Mouse (Mus musculus) CH12.LX (cell line): ENCODE data around the gene Gm39566. TPM values are rescaled to one million over a fixed set of nuclear protein-coding genes. Genes with fewer than 3 reads are reported as not detected.
A peak's percentile ranks its signal among the peaks of the same experiment; 100 is the strongest.

Experiments used
- DNase-seq: peaks from one replicate; pipeline ENCODE4 v3.0.0-alpha.2; 2013; ENCODE audit errors: extremely low read depth
- H3K27ac ChIP-seq: 2 replicates; pipeline ENCODE4 v1.5.1; 2012; ENCODE audit warnings: low read depth, mild to moderate bottlenecking, control low read depth, moderate library complexity; ENCODE audit not compliant: insufficient read depth
- H3K27me3 ChIP-seq: replicated peaks from 2 replicates; pipeline ENCODE3; 2012; ENCODE audit warnings: inconsistent platforms
- H3K36me3 ChIP-seq, 2 experiments: replicated peaks in 1 of 2; 2 replicates each; pipeline versions ENCODE3 to v1.6.1; 2012; ENCODE audit warnings: inconsistent platforms in 1 of 2, low read length in 1 of 2, mild to moderate bottlenecking in 1 of 2, mixed read lengths in 1 of 2, moderate library complexity in 1 of 2; ENCODE audit not compliant: control insufficient read depth in 1 of 2, insufficient read depth in 1 of 2
- H3K4me1 ChIP-seq, 2 experiments: 2 replicates each; pipeline ENCODE4 v1.6.1; 2012; ENCODE audit warnings: inconsistent platforms in 1 of 2, moderate library complexity in 1 of 2; ENCODE audit not compliant: insufficient read depth in 2 of 2, control insufficient read depth in 1 of 2
- H3K4me2 ChIP-seq: 2 replicates; pipeline ENCODE4 v1.6.1; 2012; ENCODE audit warnings: low read depth, mild to moderate bottlenecking, control low read depth; ENCODE audit not compliant: poor library complexity, insufficient read depth, severe bottlenecking
- H3K4me3 ChIP-seq, 3 experiments: fragments of 150-350 bp in 1 of 3; sonication (generic) in 1 of 3; replicated peaks in 1 of 3; 2 replicates each; pipeline versions ENCODE3 to v1.5.1; 2011 to 2012; ENCODE audit warnings: low read depth in 2 of 3, low read length in 2 of 3, mild to moderate bottlenecking in 2 of 3, moderate library complexity in 2 of 3, control low read depth in 1 of 3, improper control_type of control experiment in 1 of 3, inconsistent platforms in 1 of 3, mixed read lengths in 1 of 3; ENCODE audit not compliant: poor library complexity in 1 of 3
- H3K79me2 ChIP-seq: replicated peaks from 2 replicates; pipeline ENCODE4 v1.6.1; 2012; ENCODE audit warnings: mild to moderate bottlenecking, moderate library complexity; ENCODE audit not compliant: control insufficient read depth, poor library complexity, insufficient read depth, severe bottlenecking; ENCODE audit errors: extremely low read depth
- H3K9ac ChIP-seq: 2 replicates; pipeline ENCODE4 v1.6.1; 2012; ENCODE audit warnings: low read depth, mild to moderate bottlenecking, control low read depth, moderate library complexity; ENCODE audit not compliant: insufficient read depth
- H3K9me3 ChIP-seq: replicated peaks from 2 replicates; pipeline ENCODE3; 2012; ENCODE audit warnings: low read length, inconsistent platforms, mixed read lengths
- BHLHE40 ChIP-seq: IDR thresholded peaks from 2 replicates; pipeline ENCODE4 v1.6.1; 2011; ENCODE audit warnings: mild to moderate bottlenecking, low read depth, low read length, improper control_type of control experiment
- CHD1 ChIP-seq: IDR thresholded peaks from 2 replicates; pipeline ENCODE4 v1.6.1; 2012; ENCODE audit warnings: low read depth, low read length, improper control_type of control experiment, inconsistent platforms
- CHD2 ChIP-seq: IDR thresholded peaks from 2 replicates; pipeline ENCODE4 v1.6.1; 2011; ENCODE audit warnings: low read length, improper control_type of control experiment
- CTCF ChIP-seq, 2 experiments: IDR thresholded peaks in 1 of 2; conservative IDR thresholded peaks in 1 of 2; 2 replicates each; pipeline ENCODE4 v1.5.1; 2011 to 2012; ENCODE audit warnings: low read depth in 2 of 2, low read length in 2 of 2, improper control_type of control experiment in 1 of 2, inconsistent platforms in 1 of 2, mild to moderate bottlenecking in 1 of 2, moderate library complexity in 1 of 2
- E2F4 ChIP-seq: IDR thresholded peaks from 2 replicates; pipeline ENCODE4 v1.6.1; 2011; ENCODE audit warnings: low read depth, low read length, improper control_type of control experiment; ENCODE audit not compliant: insufficient replicate concordance
- ELF1 ChIP-seq: IDR thresholded peaks from 2 replicates; pipeline ENCODE4 v1.6.1; 2014; ENCODE audit warnings: low read depth, mild to moderate bottlenecking, inconsistent platforms, low read length, improper control_type of control experiment
- EP300 ChIP-seq: IDR thresholded peaks from 2 replicates; pipeline ENCODE4 v1.6.1; 2011; ENCODE audit warnings: low read length, improper control_type of control experiment
- ETS1 ChIP-seq: conservative IDR thresholded peaks from 2 replicates; pipeline ENCODE4 v1.6.1; 2012; ENCODE audit warnings: low read depth, mild to moderate bottlenecking, inconsistent platforms, low read length, improper control_type of control experiment, moderate library complexity
- GABPA ChIP-seq: IDR thresholded peaks from 2 replicates; pipeline ENCODE4 v1.6.1; 2012; ENCODE audit warnings: low read depth, low read length, improper control_type of control experiment, inconsistent platforms; ENCODE audit not compliant: insufficient replicate concordance
- HCFC1 ChIP-seq: IDR thresholded peaks from 2 replicates; pipeline ENCODE4 v1.6.1; 2012; ENCODE audit warnings: low read depth, mild to moderate bottlenecking, inconsistent platforms, low read length, improper control_type of control experiment
- IRF4 ChIP-seq: IDR thresholded peaks from 2 replicates; pipeline ENCODE4 v1.6.1; 2014; ENCODE audit warnings: low read depth, mild to moderate bottlenecking, inconsistent platforms, low read length, improper control_type of control experiment
- JUN ChIP-seq: IDR thresholded peaks from 2 replicates; pipeline ENCODE4 v1.6.1; 2011; ENCODE audit warnings: low read depth, mild to moderate bottlenecking, low read length, improper control_type of control experiment, moderate library complexity; ENCODE audit not compliant: insufficient read depth
- JUND ChIP-seq: conservative IDR thresholded peaks from 2 replicates; pipeline ENCODE4 v1.6.1; 2011; ENCODE audit warnings: low read depth, low read length, improper control_type of control experiment
- KAT2A ChIP-seq: IDR thresholded peaks from 2 replicates; pipeline ENCODE4 v1.6.1; 2012; ENCODE audit warnings: low read length, improper control_type of control experiment, inconsistent platforms; ENCODE audit not compliant: insufficient replicate concordance
- MAFK ChIP-seq: IDR thresholded peaks from 2 replicates; pipeline ENCODE4 v1.6.1; 2011; ENCODE audit warnings: low read length, improper control_type of control experiment; ENCODE audit not compliant: insufficient replicate concordance
- MAX ChIP-seq: IDR thresholded peaks from 2 replicates; pipeline ENCODE4 v1.6.1; 2011; ENCODE audit warnings: low read length, improper control_type of control experiment
- MAZ ChIP-seq: IDR thresholded peaks from 2 replicates; pipeline ENCODE4 v1.6.1; 2012; ENCODE audit warnings: low read depth, mild to moderate bottlenecking, inconsistent platforms, low read length, improper control_type of control experiment, moderate library complexity
- MEF2A ChIP-seq: IDR thresholded peaks from 2 replicates; pipeline ENCODE4 v1.6.1; 2014; ENCODE audit warnings: low read depth, mild to moderate bottlenecking, inconsistent platforms, low read length, improper control_type of control experiment, borderline replicate concordance
- MXI1 ChIP-seq: IDR thresholded peaks from 2 replicates; pipeline ENCODE4 v1.6.1; 2011; ENCODE audit warnings: mild to moderate bottlenecking, low read depth, low read length, improper control_type of control experiment
- MYC ChIP-seq: IDR thresholded peaks from 2 replicates; pipeline ENCODE4 v1.6.1; 2011; ENCODE audit warnings: low read depth, mild to moderate bottlenecking, improper control_type of control experiment, low read length
- NELFE ChIP-seq: IDR thresholded peaks from 2 replicates; pipeline ENCODE4 v1.6.1; 2011; ENCODE audit warnings: low read depth, low read length, improper control_type of control experiment
- NRF1 ChIP-seq: IDR thresholded peaks from 2 replicates; pipeline ENCODE4 v1.6.1; 2014; ENCODE audit warnings: low read depth, mild to moderate bottlenecking, inconsistent platforms, low read length, improper control_type of control experiment, moderate library complexity
- PAX5 ChIP-seq: IDR thresholded peaks from 2 replicates; pipeline ENCODE4 v1.6.1; 2012; ENCODE audit warnings: low read length, inconsistent platforms, mixed read lengths
- POLR2A ChIP-seq: IDR thresholded peaks from 2 replicates; pipeline ENCODE4 v1.6.1; 2011; ENCODE audit warnings: low read depth, mild to moderate bottlenecking, improper control_type of control experiment, low read length
- POLR2AphosphoS2 ChIP-seq: IDR thresholded peaks from 2 replicates; pipeline ENCODE4 v1.6.1; 2011; ENCODE audit warnings: low read depth, low read length, improper control_type of control experiment
- RAD21 ChIP-seq: IDR thresholded peaks from 2 replicates; pipeline ENCODE4 v1.6.1; 2011; ENCODE audit warnings: low read depth, mild to moderate bottlenecking, low read length, improper control_type of control experiment, moderate library complexity
- RCOR1 ChIP-seq: conservative IDR thresholded peaks from 2 replicates; pipeline ENCODE4 v1.6.1; 2012; ENCODE audit warnings: low read depth, mild to moderate bottlenecking, inconsistent platforms, low read length, improper control_type of control experiment
- SIN3A ChIP-seq: IDR thresholded peaks from 2 replicates; pipeline ENCODE4 v1.6.1; 2012; ENCODE audit warnings: low read length, improper control_type of control experiment, inconsistent platforms
- SMC3 ChIP-seq: IDR thresholded peaks from 2 replicates; pipeline ENCODE4 v1.6.1; 2011; ENCODE audit warnings: low read depth, low read length, improper control_type of control experiment
- TBP ChIP-seq: conservative IDR thresholded peaks from 2 replicates; pipeline ENCODE4 v1.6.1; 2011; ENCODE audit warnings: low read depth, low read length, improper control_type of control experiment
- TCF12 ChIP-seq: IDR thresholded peaks from 2 replicates; pipeline ENCODE4 v1.6.1; 2014; ENCODE audit warnings: low read depth, mild to moderate bottlenecking, inconsistent platforms, low read length, improper control_type of control experiment
- USF1 ChIP-seq: IDR thresholded peaks from 2 replicates; pipeline ENCODE4 v1.6.1; 2014; ENCODE audit warnings: low read depth, mild to moderate bottlenecking, inconsistent platforms, low read length, improper control_type of control experiment
- USF2 ChIP-seq: conservative IDR thresholded peaks from 2 replicates; pipeline ENCODE4 v1.6.1; 2011; ENCODE audit warnings: low read depth, low read length, improper control_type of control experiment
- ZC3H11A ChIP-seq: IDR thresholded peaks from 2 replicates; pipeline ENCODE4 v1.6.1; 2012; ENCODE audit warnings: low read depth, mild to moderate bottlenecking, inconsistent platforms, low read length, improper control_type of control experiment
- ZKSCAN1 ChIP-seq: IDR thresholded peaks from 2 replicates; pipeline ENCODE4 v1.6.1; 2012; ENCODE audit warnings: low read depth, inconsistent platforms, low read length, improper control_type of control experiment, borderline replicate concordance
- ZMIZ1 ChIP-seq: IDR thresholded peaks from 2 replicates; pipeline ENCODE4 v1.6.1; 2012; ENCODE audit warnings: low read depth, mild to moderate bottlenecking, inconsistent platforms, low read length, improper control_type of control experiment
- ZNF384 ChIP-seq: IDR thresholded peaks from 2 replicates; pipeline ENCODE4 v1.6.1; 2012; ENCODE audit warnings: low read depth, low read length, improper control_type of control experiment, inconsistent platforms
- dilution Hi-C: fragments of 300-500 bp; cut with MboI; formaldehyde crosslinking; loops from 2 replicates; pipeline ENCODE4 v1.14.3; 2020; ENCODE audit warnings: low sequenced_read_pairs; ENCODE audit not compliant: extremely low pct_unique_long_range_greater_than_20kb, extremely low pct_ligation_motif_present
- in situ Hi-C: fragments of 300-500 bp; cut with MboI; formaldehyde crosslinking; loops from 3 replicates; pipeline ENCODE4 v1.14.3; 2019; ENCODE audit warnings: low sequenced_read_pairs, low pct_ligation_motif_present, low pct_unique_long_range_greater_than_20kb, mixed read lengths
- polyA plus RNA-seq: library from polyadenylated mRNA; unstranded; fragments of >175 nt; gene quantifications from 2 replicates; pipeline ENCODE4 v1.2.1, GENCODE M21; 2012; ENCODE audit warnings: low read depth; ENCODE audit not compliant: insufficient read length
- total RNA-seq, 2 experiments: library from RNA; depleted of rRNA; stranded (reverse); fragments of 300-350 nt in 1 of 2; fragments of >200 nt in 1 of 2; gene quantifications; 2 replicates each; pipeline ENCODE4 v1.2.3; 2012 to 2014

The Gm39566 gene
- total and polyA plus RNA-seq, 3 experiments: not detected

- H3K27ac ChIP-seq: no peak overlapping the region
- in situ Hi-C loops: loop anchor here (5.0 kb wide), 1 partner anchor 73 kb away; the partner anchor contains the start of gene Tmem95
- peak; percentile 49 for TF ChIP-seq ELF1
- TF ChIP-seq MEF2A: peak; percentile 80; the same call in 1 of the 2 replicates
- TF ChIP-seq JUN: no peak
- no peak; the same call in 1 of the 2 replicates for TF ChIP-seq CHD1
- TF ChIP-seq E2F4: no peak
- no peak for TF ChIP-seq ZNF384
- no peak for TF ChIP-seq USF1
- TF ChIP-seq SIN3A: peak; percentile 60
- no peak for TF ChIP-seq ETS1
- no peak for TF ChIP-seq TBP
- TF ChIP-seq RAD21: peak; percentile 87
- TF ChIP-seq NELFE: peak; percentile 53; the same call in 1 of the 2 replicates
- peak; percentile 20; the same call in 1 of the 2 replicates for TF ChIP-seq MAFK
- no peak for TF ChIP-seq KAT2A
- peak; percentile 89 for TF ChIP-seq MAX
- TF ChIP-seq PAX5: no peak
- TF ChIP-seq BHLHE40: peak; percentile 53; the same call in 1 of the 2 replicates
- peak; percentile 43 for TF ChIP-seq HCFC1
- TF ChIP-seq CTCF (conservative IDR thresholded peaks at IDR 0.05 in 1 of 2, IDR thresholded peaks at IDR 0.05 in 1 of 2; ENCODE audit: low read depth in 2 of 2, low read length in 2 of 2): peak in 1 of 2 experiments; percentile 98; a peak in 2 of 4 replicates
- TF ChIP-seq POLR2A: peak; percentile 57
- peak; percentile 84; the same call in 1 of the 2 replicates for TF ChIP-seq MYC
- no peak; the same call in none of the 2 replicates for TF ChIP-seq IRF4
- TF ChIP-seq ZC3H11A: peak; percentile 49
- no peak for TF ChIP-seq POLR2AphosphoS2
- no peak for TF ChIP-seq EP300
- no peak for TF ChIP-seq ZKSCAN1
- no peak; the same call in 1 of the 2 replicates for TF ChIP-seq MAZ
- TF ChIP-seq RCOR1: 0 out of 2 replicates have a peak, but pooled peaks have one; percentile 29
- no peak for TF ChIP-seq CHD2
- TF ChIP-seq TCF12: peak; percentile 63
- TF ChIP-seq SMC3: peak; percentile 95
- peak; percentile 88 for TF ChIP-seq MXI1
- 0 out of 2 replicates have a peak, but pooled peaks have one; percentile 43 for TF ChIP-seq ZMIZ1
- peak; percentile 58; the same call in 1 of the 2 replicates for TF ChIP-seq NRF1
- no peak for TF ChIP-seq GABPA
- no peak for TF ChIP-seq USF2
- no peak for TF ChIP-seq JUND
Observed at GRCm38 (mm10) chr11:69803786-69804651, 11.1 kb downstream of the Gm39566 start.

More at GRCm38 (mm10) chr11:69803786-69804651, 11.1 kb downstream of the Gm39566 start:
- dilution Hi-C loops: no loop called here
- peak; percentile 72 for DNase-seq
- Histone ChIP-seq H3K4me2 (peak overlapping the region; percentile 72), H3K36me3 (no peaks in the 10 kb centered on the region), H3K4me1 (peaks cover 11 to 38% of the 10 kb centered on the region in 2 experiments), H3K9ac (peak overlapping the region; percentile 2; the same call in 1 of the 2 replicates), H3K27me3 (peaks cover 50% of the 10 kb centered on the region), H3K79me2 (no peaks in the 10 kb centered on the region), H3K9me3 (peaks cover 24% of the 10 kb centered on the region), H3K4me3 (peak overlapping the region; percentile 11 to 39 (median 31))
